Mouse (Mus musculus) cortical plate, adult 2 months (tissue): ENCODE results near the gene Elmod1.

ENCODE experiments used
- CTCF ChIP-seq: fragments of 200-500 bp; IDR thresholded peaks from 2 replicates; pipeline ENCODE4 v1.5.1; 2011; ENCODE audit warnings: mild to moderate bottlenecking, control low read depth, low read length; ENCODE audit not compliant: insufficient read depth; ENCODE audit errors: extremely low read depth
- POLR2A ChIP-seq: fragments of 200-500 bp; IDR thresholded peaks from 2 replicates; pipeline ENCODE4 v1.6.1; 2011; ENCODE audit warnings: mild to moderate bottlenecking, low read length, control low read depth; ENCODE audit not compliant: insufficient read depth; ENCODE audit errors: extremely low read depth

- TF ChIP-seq CTCF (no peak), POLR2A (no peak)
Measured at GRCm38 (mm10) chr9:53903215-53903842, 71.8 kb downstream of the Elmod1 start.
